Mouse (Mus musculus) intestine, embryonic 14.5 days (tissue): ENCODE measurements around the gene Ubxn10. TPM values are rescaled to one million over a fixed set of nuclear protein-coding genes. Genes with fewer than 3 reads are reported as not detected.
A peak's percentile ranks its signal among the peaks of the same experiment; 100 is the strongest.

Experiments
- ATAC-seq: fragments of 200-750 bp; cut with Nextera tagmentation; replicated peaks from 2 replicates; pipeline ENCODE4 v1.8.0; 2017; ENCODE audit warnings: low read depth, moderate number of reproducible peaks, moderate TSS enrichment, moderate library complexity; ENCODE audit not compliant: low FRiP score, low TSS enrichment
- DNase-seq: peaks from one replicate; pipeline ENCODE4 v3.0.0-alpha.2; 2018; ENCODE audit warnings: low spot score
- H3K27ac ChIP-seq: fragments of 300-500 bp; sonication (generic); 2 replicates; pipeline ENCODE4 v1.5.1; 2014; ENCODE audit warnings: low read depth, mild to moderate bottlenecking, control low read depth
- H3K27me3 ChIP-seq: fragments of 300-500 bp; sonication (generic); replicated peaks from 2 replicates; pipeline ENCODE4 v1.6.1; 2014; ENCODE audit warnings: low read length, control low read depth; ENCODE audit not compliant: control insufficient read depth, insufficient read depth
- H3K36me3 ChIP-seq: fragments of 300-500 bp; sonication (generic); 2 replicates; pipeline ENCODE4 v1.6.1; 2014; ENCODE audit warnings: low read length, control low read depth; ENCODE audit not compliant: control insufficient read depth, insufficient read depth
- H3K4me1 ChIP-seq: fragments of 300-500 bp; sonication (generic); replicated peaks from 2 replicates; pipeline ENCODE4 v1.6.1; 2014; ENCODE audit warnings: low read length, control low read depth, mixed read lengths; ENCODE audit not compliant: control insufficient read depth, insufficient read depth
- H3K4me2 ChIP-seq: fragments of 300-500 bp; sonication (generic); 2 replicates; pipeline ENCODE4 v1.6.1; 2014; ENCODE audit warnings: low read length
- H3K4me3 ChIP-seq: fragments of 300-500 bp; sonication (generic); 2 replicates; pipeline ENCODE4 v1.5.1; 2014; ENCODE audit warnings: low read depth, low read length, control low read depth, mixed read lengths
- H3K9ac ChIP-seq: fragments of 300-500 bp; sonication (generic); 2 replicates; pipeline ENCODE4 v1.6.1; 2014; ENCODE audit warnings: mild to moderate bottlenecking, low read length
- H3K9me3 ChIP-seq: fragments of 300-500 bp; sonication (generic); 2 replicates; pipeline ENCODE4 v1.6.1; 2016; ENCODE audit warnings: low read length, control low read depth; ENCODE audit not compliant: control insufficient read depth
- WGBS: fragments of 180-500 bp; shearing (Covaris S2); extraction: QIAGEN DNeasy Blood & Tissue Kit; methylation state at CpG from one replicate; pipeline ENCODE4 v1.1.7; 2014; 5-methylcytosine and 5-hydroxymethylcytosine counted together
- polyA plus RNA-seq: library from polyadenylated mRNA; unstranded; fragments of >200 nt; fragmentation: Nextera tagmentation; extraction: Ambion mirVana; gene quantifications from 2 replicates; pipeline ENCODE4 v1.2.1, GENCODE M21; 2014

The Ubxn10 gene
- polyA plus RNA-seq, 1 experiment from 2014 or later = 1.8 TPM

- Histone ChIP-seq H3K9me3 (no peaks in the 10 kb centered on the region), H3K27ac (no peak overlapping the region), H3K4me3 (no peak overlapping the region), H3K4me2 (no peak overlapping the region), H3K4me1 (no peaks in the 10 kb centered on the region), H3K36me3 (no peaks in the 10 kb centered on the region), H3K9ac (no peak overlapping the region), H3K27me3 (no peaks in the 10 kb centered on the region)
- peak; percentile 59; the same call in 1 of the 2 replicates for ATAC-seq
- peak; percentile 54 for DNase-seq
- 61% methylated on average over 11 of the region's 11 CpGs for WGBS
These were observed 66.7 kb downstream of the Ubxn10 start for GRCm38 (mm10) chr4:138670093-138670889.

- Histone ChIP-seq H3K36me3 (no peaks in the 10 kb centered on the region), H3K4me2 (no peak overlapping the region), H3K27ac (no peak overlapping the region), H3K4me1 (no peaks in the 10 kb centered on the region), H3K9me3 (no peaks in the 10 kb centered on the region), H3K27me3 (no peaks in the 10 kb centered on the region), H3K9ac (no peak overlapping the region), H3K4me3 (no peak overlapping the region)
- ATAC-seq = no peak
- 60% methylated on average over 10 of the region's 10 CpGs for WGBS
- no peak for DNase-seq
These were observed 70.4 kb downstream of the Ubxn10 start for GRCm38 (mm10) chr4:138666521-138666920.

DNA sequence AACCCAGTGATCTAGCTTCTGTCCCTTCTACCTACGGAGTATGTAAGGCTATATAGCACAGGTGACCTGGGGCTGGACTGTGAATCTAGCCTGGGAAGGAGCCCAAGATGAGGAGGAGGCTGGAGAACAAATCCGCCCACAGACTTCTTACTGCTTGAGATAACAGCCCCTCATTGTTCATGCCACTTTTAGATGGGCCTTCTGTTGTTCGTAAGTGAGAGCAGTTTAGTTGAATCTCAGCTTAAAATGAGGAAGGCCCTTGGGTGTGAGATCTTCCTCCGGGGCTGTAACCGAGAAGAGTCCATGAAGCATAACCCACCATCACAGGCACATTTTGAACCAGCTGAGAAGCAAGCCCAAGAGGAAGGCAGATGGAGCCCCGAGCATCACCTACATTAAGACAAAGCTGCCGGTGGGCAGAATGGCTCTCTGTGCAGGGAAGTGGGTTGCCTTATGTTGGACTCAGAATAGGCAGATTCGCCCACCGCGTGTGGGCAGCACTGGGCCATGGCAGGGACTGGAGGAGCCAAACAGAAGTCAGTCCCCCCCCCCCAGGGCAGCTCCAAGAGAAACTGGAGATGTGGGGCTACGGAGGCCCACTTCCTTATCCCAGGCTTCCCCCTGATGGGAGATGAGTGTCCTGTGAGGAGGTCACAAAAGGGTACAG is 76.9 kb downstream of the Ubxn10 start:
- H3K27me3 ChIP-seq = no peaks in the 10 kb centered on the region
- ATAC-seq = no peak
- H3K27ac ChIP-seq = no peak overlapping the region
- no peak overlapping the region for H3K4me3 ChIP-seq
- no peaks in the 10 kb centered on the region for H3K4me1 ChIP-seq
- no peaks in the 10 kb centered on the region for H3K9me3 ChIP-seq
- no peak overlapping the region for H3K9ac ChIP-seq
- no peaks in the 10 kb centered on the region for H3K36me3 ChIP-seq
- no peak for DNase-seq
- no peak overlapping the region for H3K4me2 ChIP-seq
- WGBS = 81% methylated on average over 11 of the region's 11 CpGs

Other genes starting within 250 kb of the Ubxn10 start
- gene Vwa5b1, start 101.3 kb downstream of the Ubxn10 start, polyA plus RNA-seq = 0.11 and 0.26 TPM in 2 replicates
- gene Pla2g2c, start 12.4 kb downstream of the Ubxn10 start, polyA plus RNA-seq = 0.22 and 0.35 TPM in 2 replicates
- gene Pla2g2f, start 20.5 kb upstream of the Ubxn10 start, polyA plus RNA-seq = 0.12 and 0.80 TPM in 2 replicates
- 1.1 TPM in 1 of 2 replicates, not detected in the other for gene Pla2g2d, start 38.6 kb upstream of the Ubxn10 start, polyA plus RNA-seq
- gene Pla2g5, start 126.3 kb upstream of the Ubxn10 start, polyA plus RNA-seq = 0.19 and 0.42 TPM in 2 replicates
- gene Gm13030, start 136.8 kb upstream of the Ubxn10 start, polyA plus RNA-seq = not detected in 2 replicates
- not detected in 2 replicates for gene Pla2g2e, start 140.8 kb upstream of the Ubxn10 start, polyA plus RNA-seq
- gene Otud3, start 176.8 kb upstream of the Ubxn10 start, polyA plus RNA-seq = 3.0 and 4.7 TPM in 2 replicates
- 54.1 and 56.2 TPM in 2 replicates for gene Rnf186, start 229.9 kb upstream of the Ubxn10 start, polyA plus RNA-seq
- gene Tmco4, start 235.7 kb upstream of the Ubxn10 start, polyA plus RNA-seq = 9.4 and 10.0 TPM in 2 replicates